Mouse (Mus musculus): ENCODE data around the gene Elovl6.

DNA sequence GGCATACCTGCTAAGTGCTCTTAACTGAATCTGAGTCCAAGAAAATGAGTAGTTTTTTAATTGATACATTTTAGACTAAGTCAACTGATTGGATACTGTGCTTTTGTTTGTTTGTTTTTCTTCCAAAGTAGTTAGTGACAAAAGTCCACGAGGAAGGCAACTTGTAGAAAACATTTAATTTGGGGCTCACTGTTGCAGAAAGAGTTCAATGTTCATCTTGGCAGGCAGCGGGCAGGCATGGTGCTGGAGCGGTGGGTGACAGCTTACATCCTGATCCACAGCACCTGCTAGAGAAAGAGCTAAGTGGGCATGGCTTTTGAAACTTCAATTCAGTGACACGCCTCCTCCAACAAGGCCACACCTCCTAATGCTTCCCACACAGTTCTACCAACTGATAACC, 31.7 kb downstream of the Elovl6 start:
- TF ChIP-seq CTCF (IDR thresholded peaks at IDR 0.05; ENCODE audit: extremely low read depth, insufficient read depth, low read length) (no peak), POLR2A (IDR thresholded peaks at IDR 0.05; ENCODE audit: extremely low read depth, insufficient read depth, low read length) (no peak)

All from cortical plate, adult 2 months (tissue).